Mouse (Mus musculus): ENCODE results near the gene Gm826. TPM values are rescaled to one million over a fixed set of nuclear protein-coding genes. Genes with fewer than 3 reads are reported as not detected.

Gm826 gene
- polyA plus RNA-seq, 1 experiment = 0.65 TPM

- TF ChIP-seq POLR2A (IDR thresholded peaks at IDR 0.05; ENCODE audit: low read depth, low read length) = no peak
- TF ChIP-seq CTCF (IDR thresholded peaks at IDR 0.05; ENCODE audit: extremely low read depth, insufficient read length, insufficient replicate concordance, low read depth, low read length) = no peak
- H3K4me3 ChIP-seq (ENCODE audit: low read depth, low read length) = no peak overlapping the region
- no peak overlapping the region for H3K27ac ChIP-seq (ENCODE audit: insufficient read depth, low read depth, low read length)
- H3K27me3 ChIP-seq (ENCODE audit: control insufficient read depth, insufficient read depth, low read length) = no peaks in the 10 kb centered on the region
- H3K36me3 ChIP-seq (ENCODE audit: control insufficient read depth, insufficient read depth, low read length) = no peaks in the 10 kb centered on the region
- peaks cover 19% of the 10 kb centered on the region for H3K4me1 ChIP-seq (ENCODE audit: control insufficient read depth, insufficient read depth, insufficient read length, low read length)
- WGBS = 19% methylated on average over 2 of the region's 2 CpGs
Measured at GRCm38 (mm10) chr2:160353581-160353980, 19.6 kb upstream of the Gm826 start.

GRCm38 (mm10) chr2:160351038-160351574, 17.1 kb upstream of the Gm826 start:
- Histone ChIP-seq H3K36me3 (ENCODE audit: control insufficient read depth, insufficient read depth, low read length) (no peaks in the 10 kb centered on the region), H3K27ac (ENCODE audit: insufficient read depth, low read depth, low read length) (peak overlapping the region; percentile 20; the same call in 1 of the 2 replicates), H3K4me3 (ENCODE audit: low read depth, low read length) (no peak overlapping the region), H3K27me3 (ENCODE audit: control insufficient read depth, insufficient read depth, low read length) (no peaks in the 10 kb centered on the region), H3K4me1 (ENCODE audit: control insufficient read depth, insufficient read depth, insufficient read length, low read length) (peaks cover 27% of the 10 kb centered on the region)
- 48% methylated on average over 8 of the region's 8 CpGs for WGBS
- TF ChIP-seq CTCF (IDR thresholded peaks at IDR 0.05; ENCODE audit: extremely low read depth, insufficient read length, insufficient replicate concordance, low read depth, low read length) (no peak), POLR2A (IDR thresholded peaks at IDR 0.05; ENCODE audit: low read depth, low read length) (no peak)

- Histone ChIP-seq H3K4me3 (ENCODE audit: low read depth, low read length) (no peak overlapping the region), H3K36me3 (ENCODE audit: control insufficient read depth, insufficient read depth, low read length) (no peaks in the 10 kb centered on the region), H3K27me3 (ENCODE audit: control insufficient read depth, insufficient read depth, low read length) (no peaks in the 10 kb centered on the region), H3K4me1 (ENCODE audit: control insufficient read depth, insufficient read depth, insufficient read length, low read length) (peaks cover 27% of the 10 kb centered on the region), H3K27ac (ENCODE audit: insufficient read depth, low read depth, low read length) (peak overlapping the region; percentile 75)
- TF ChIP-seq CTCF (IDR thresholded peaks at IDR 0.05; ENCODE audit: extremely low read depth, insufficient read length, insufficient replicate concordance, low read depth, low read length) = no peak
- TF ChIP-seq POLR2A (IDR thresholded peaks at IDR 0.05; ENCODE audit: low read depth, low read length) = peak; percentile 35; the same call in 1 of the 2 replicates
- 23% methylated on average over 4 of the region's 4 CpGs for WGBS
Measured at GRCm38 (mm10) chr2:160349578-160349977, 15.6 kb upstream of the Gm826 start.

- WGBS = 85% methylated on average over 7 of the region's 7 CpGs
- Histone ChIP-seq H3K36me3 (ENCODE audit: control insufficient read depth, insufficient read depth, low read length) (no peaks in the 10 kb centered on the region), H3K27me3 (ENCODE audit: control insufficient read depth, insufficient read depth, low read length) (no peaks in the 10 kb centered on the region), H3K4me1 (ENCODE audit: control insufficient read depth, insufficient read depth, insufficient read length, low read length) (peaks cover 26% of the 10 kb centered on the region), H3K27ac (ENCODE audit: insufficient read depth, low read depth, low read length) (peak overlapping the region; percentile 71; the same call in 1 of the 2 replicates), H3K4me3 (ENCODE audit: low read depth, low read length) (no peak overlapping the region)
- TF ChIP-seq POLR2A (IDR thresholded peaks at IDR 0.05; ENCODE audit: low read depth, low read length) (no peak), CTCF (IDR thresholded peaks at IDR 0.05; ENCODE audit: extremely low read depth, insufficient read length, insufficient replicate concordance, low read depth, low read length) (no peak)
Measured at GRCm38 (mm10) chr2:160348796-160349195, 14.8 kb upstream of the Gm826 start.

- WGBS = 40% methylated on average over 4 of the region's 4 CpGs
- peaks cover 25% of the 10 kb centered on the region for H3K4me1 ChIP-seq (ENCODE audit: control insufficient read depth, insufficient read depth, insufficient read length, low read length)
- no peaks in the 10 kb centered on the region for H3K27me3 ChIP-seq (ENCODE audit: control insufficient read depth, insufficient read depth, low read length)
- no peaks in the 10 kb centered on the region for H3K36me3 ChIP-seq (ENCODE audit: control insufficient read depth, insufficient read depth, low read length)
- peak overlapping the region; percentile 53 for H3K27ac ChIP-seq (ENCODE audit: insufficient read depth, low read depth, low read length)
- H3K4me3 ChIP-seq (ENCODE audit: low read depth, low read length) = no peak overlapping the region
- TF ChIP-seq CTCF (IDR thresholded peaks at IDR 0.05; ENCODE audit: extremely low read depth, insufficient read length, insufficient replicate concordance, low read depth, low read length) (no peak), POLR2A (IDR thresholded peaks at IDR 0.05; ENCODE audit: low read depth, low read length) (no peak)
Measured at GRCm38 (mm10) chr2:160348072-160348604, 14.2 kb upstream of the Gm826 start.

- no peaks in the 10 kb centered on the region for H3K27me3 ChIP-seq (ENCODE audit: control insufficient read depth, insufficient read depth, low read length)
- H3K4me3 ChIP-seq (ENCODE audit: low read depth, low read length) = no peak overlapping the region
- TF ChIP-seq CTCF (IDR thresholded peaks at IDR 0.05; ENCODE audit: extremely low read depth, insufficient read length, insufficient replicate concordance, low read depth, low read length) = no peak
- TF ChIP-seq POLR2A (IDR thresholded peaks at IDR 0.05; ENCODE audit: low read depth, low read length) = no peak
- H3K4me1 ChIP-seq (ENCODE audit: control insufficient read depth, insufficient read depth, insufficient read length, low read length) = peaks cover 22% of the 10 kb centered on the region
- no peak overlapping the region for H3K27ac ChIP-seq (ENCODE audit: insufficient read depth, low read depth, low read length)
- H3K36me3 ChIP-seq (ENCODE audit: control insufficient read depth, insufficient read depth, low read length) = no peaks in the 10 kb centered on the region
Measured at GRCm38 (mm10) chr2:160345644-160346043, 11.7 kb upstream of the Gm826 start.

GRCm38 (mm10) chr2:160340121-160340520, 6.2 kb upstream of the Gm826 start:
- TF ChIP-seq POLR2A (IDR thresholded peaks at IDR 0.05; ENCODE audit: low read depth, low read length) (no peak), CTCF (IDR thresholded peaks at IDR 0.05; ENCODE audit: extremely low read depth, insufficient read length, insufficient replicate concordance, low read depth, low read length) (no peak)
- Histone ChIP-seq H3K27me3 (ENCODE audit: control insufficient read depth, insufficient read depth, low read length) (no peaks in the 10 kb centered on the region), H3K27ac (ENCODE audit: insufficient read depth, low read depth, low read length) (peak overlapping the region; percentile 66; the same call in 1 of the 2 replicates), H3K4me3 (ENCODE audit: low read depth, low read length) (no peak overlapping the region), H3K4me1 (ENCODE audit: control insufficient read depth, insufficient read depth, insufficient read length, low read length) (peaks cover 13% of the 10 kb centered on the region; the same call in 1 of the 2 replicates), H3K36me3 (ENCODE audit: control insufficient read depth, insufficient read depth, low read length) (no peaks in the 10 kb centered on the region)
- WGBS = 23% methylated on average over 4 of the region's 4 CpGs

Data from small intestine, adult 2 months (tissue).